Mouse (Mus musculus): ENCODE data around the gene Smtn.

Gene Smtn

GRCm38 (mm10) chr11:3547047-3547446 lies 6.6 kb upstream of the Smtn start:
- no peak for DNase-seq

- no peak for DNase-seq
Observed at GRCm38 (mm10) chr11:3546242-3546562, 5.8 kb upstream of the Smtn start.

DNA sequence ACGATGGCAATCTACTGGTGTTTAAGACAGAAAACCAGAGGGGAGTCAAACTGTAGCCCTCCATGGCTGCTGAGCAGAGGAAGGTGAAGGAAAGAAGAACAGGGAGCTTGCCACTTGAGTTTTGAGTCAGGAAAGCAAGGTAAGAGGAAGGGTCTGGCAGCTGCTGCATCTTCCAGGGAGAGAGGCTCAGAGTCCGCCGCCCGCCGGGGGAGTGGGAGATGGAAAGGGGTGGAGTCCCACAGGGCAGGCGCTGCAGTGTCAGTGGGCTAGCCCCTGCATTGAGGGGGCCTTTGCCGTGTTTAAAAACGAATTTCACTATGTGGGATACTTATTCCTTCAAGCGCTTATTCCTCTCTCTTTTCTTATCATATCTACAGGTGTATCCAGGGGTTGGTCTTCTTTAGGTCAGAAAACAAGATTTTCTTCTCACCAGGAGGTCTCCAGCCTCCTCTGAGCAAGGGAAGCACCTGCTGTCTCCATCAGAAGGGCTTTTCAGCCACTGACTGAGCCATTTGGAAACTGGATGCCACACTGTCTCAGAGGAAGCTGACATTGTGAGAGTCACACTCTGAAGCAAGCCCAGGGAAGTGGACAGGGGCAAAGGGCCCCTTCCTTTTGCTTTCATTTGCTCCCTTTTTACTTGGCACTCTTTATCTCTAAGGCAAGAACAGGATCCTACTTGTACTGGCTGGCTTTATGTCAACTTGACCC lies 5.3 kb upstream of the Smtn start:
- DNase-seq = no peak

GRCm38 (mm10) chr11:3544409-3544808 lies 4.0 kb upstream of the Smtn start:
- no peak for DNase-seq

DNA sequence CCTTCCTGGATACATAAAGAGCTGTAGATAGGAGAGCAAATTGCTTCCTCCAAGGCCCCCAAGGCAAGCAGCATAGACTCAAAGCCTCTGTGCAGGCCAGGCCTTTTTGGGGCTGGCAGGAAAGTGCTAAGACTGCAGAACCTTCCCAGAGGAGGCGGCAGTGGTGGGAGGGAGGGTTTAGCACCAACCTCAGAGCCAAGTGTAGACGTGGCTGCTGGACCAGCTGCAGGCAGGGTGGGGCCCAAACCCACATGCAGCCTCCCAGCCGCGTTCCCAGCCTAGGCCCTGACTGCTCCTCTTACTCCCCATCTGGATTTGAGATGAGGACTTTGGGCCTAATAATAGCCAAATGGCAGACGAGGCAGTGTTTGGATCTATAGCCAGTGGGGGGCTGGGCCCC lies 2.6 kb upstream of the Smtn start:
- DNase-seq = peak; percentile 8

GRCm38 (mm10) chr11:3541932-3542331 lies 1.5 kb upstream of the Smtn start:
- peak; percentile 24 for DNase-seq

DNA sequence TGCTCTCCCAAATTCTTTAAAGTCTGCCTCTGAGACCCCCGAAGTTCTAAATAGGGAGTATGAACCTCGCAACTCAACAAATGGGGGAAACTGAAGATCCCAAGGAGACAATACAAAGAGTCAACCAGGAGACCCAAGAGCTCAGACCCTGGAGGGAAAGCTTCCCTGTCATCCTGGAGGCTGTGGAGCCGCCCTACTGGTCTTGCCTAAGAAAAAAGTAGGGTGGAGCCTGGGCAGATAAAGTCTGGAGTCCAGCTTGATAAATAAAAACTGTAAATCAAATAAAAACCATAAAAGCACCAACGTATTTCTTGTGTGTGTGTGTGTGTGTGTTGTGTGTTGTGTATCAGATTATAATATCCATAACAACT lies 601 bp downstream of the Smtn start:
- no peak for DNase-seq

DNA sequence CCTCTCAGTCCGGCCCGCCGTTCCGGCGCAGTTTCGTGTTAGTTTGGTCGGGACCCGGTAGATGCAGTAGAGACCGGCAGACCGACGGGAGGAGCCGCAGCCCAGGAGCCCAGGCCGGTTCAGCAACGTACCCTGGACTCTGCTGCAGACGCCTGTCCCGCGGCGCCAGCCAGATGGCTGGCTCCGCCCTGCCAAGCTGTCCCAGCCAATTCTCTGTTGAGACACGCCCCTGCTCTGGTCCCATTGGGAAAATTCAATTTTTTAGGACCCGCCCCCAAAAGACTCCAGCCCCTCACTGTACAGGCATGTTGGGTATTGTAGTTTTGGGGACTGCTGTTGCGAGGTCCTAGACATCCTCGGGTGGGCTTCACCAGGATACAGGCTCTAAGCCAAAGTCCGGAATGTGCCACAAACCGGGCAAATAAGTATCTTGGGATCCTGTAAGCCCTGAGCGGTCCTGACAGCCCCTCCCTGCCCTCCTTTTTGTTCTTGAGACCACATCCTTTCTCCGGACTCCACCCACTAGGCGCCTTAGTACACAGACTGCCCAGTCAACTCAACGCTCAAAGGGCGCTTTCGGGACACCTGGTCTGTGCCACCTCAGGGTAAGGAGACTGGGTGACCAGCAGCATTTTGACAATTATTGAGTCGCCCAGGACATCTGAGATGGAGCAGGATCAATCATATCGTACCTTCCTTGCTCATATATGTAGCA lies 1.1 kb downstream of the Smtn start:
- DNase-seq = peak; percentile 98

GRCm38 (mm10) chr11:3538341-3538740 lies 2.1 kb downstream of the Smtn start:
- no peak for DNase-seq

GRCm38 (mm10) chr11:3537711-3538110 lies 2.7 kb downstream of the Smtn start:
- DNase-seq = no peak

DNA sequence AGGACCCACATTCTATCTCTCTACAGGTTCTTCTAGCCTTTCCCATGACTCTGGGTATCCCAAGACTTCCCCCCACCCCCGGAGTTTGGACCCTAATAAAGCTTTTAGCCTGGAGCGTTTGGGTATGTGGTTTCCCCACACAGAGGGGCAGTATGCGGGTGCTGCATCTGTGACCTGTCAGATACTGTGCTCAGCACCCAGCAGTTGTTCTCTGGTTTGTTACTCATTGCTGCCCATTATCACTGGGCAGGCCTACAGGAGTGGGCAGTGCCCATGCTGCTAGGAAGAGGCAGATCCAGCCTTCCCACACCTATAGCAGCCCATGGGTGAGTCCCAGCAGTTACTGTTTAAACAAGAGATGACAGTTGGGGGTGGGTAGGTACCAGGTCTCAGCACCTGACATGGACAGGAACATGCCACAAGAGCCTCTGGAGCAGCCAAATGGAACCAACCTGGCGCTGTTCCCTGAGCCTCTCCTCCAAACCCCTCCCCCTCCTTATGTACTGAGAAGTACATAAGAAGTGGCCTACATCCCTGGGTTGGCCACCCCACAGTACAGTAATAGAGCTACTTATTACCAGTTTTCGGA lies 3.6 kb downstream of the Smtn start:
- peak; percentile 98 for DNase-seq

DNA sequence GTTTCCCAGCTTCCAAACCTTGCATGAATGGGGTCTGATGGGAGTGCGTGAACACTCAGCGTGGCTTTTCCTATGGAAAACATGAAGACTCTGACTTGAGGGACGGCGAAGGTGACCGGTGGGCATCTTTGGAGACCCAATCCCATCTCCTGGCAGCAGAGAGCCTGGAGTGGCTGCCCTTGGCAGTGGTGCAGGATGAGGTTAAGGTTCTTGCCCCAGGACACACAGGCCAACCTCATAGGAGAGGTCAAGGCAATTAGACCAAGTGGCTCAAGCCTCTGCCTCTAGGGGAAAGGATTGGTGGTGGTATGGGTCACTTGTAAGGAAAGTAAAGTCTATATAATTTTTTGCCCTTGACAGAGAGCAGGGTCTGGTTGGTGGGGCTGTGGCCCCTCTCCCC lies 4.3 kb downstream of the Smtn start:
- peak; percentile 59 for DNase-seq

DNA sequence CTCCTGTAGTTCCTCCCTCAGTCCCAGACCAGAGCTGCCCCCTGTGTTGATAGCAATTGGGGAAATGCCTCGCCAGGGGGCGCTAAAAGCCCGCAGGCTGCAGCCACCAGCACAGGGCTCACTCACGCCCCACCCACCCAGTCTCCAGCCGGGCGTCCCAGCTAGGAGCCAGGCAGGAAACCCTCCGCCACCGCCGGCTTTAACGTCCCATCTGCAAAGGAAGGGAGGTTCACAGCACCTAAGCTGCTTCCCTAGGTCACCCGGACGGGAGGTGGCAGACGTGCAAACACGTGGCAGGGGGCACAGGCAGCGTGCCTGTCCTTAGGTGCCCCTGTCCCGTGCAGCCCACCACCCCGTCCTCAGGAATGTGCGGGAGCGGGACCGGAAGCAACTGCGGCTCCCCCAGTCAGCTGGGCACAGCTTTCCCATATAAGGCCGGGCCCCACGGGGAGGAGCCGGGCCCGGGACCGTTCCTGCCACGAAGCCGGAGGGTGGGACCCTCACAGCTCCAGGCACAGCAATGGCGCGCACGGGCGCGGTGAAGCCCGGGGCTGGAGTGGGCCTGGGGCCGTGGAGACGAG lies 4.9 kb downstream of the Smtn start:
- DNase-seq = peak; percentile 93

DNA sequence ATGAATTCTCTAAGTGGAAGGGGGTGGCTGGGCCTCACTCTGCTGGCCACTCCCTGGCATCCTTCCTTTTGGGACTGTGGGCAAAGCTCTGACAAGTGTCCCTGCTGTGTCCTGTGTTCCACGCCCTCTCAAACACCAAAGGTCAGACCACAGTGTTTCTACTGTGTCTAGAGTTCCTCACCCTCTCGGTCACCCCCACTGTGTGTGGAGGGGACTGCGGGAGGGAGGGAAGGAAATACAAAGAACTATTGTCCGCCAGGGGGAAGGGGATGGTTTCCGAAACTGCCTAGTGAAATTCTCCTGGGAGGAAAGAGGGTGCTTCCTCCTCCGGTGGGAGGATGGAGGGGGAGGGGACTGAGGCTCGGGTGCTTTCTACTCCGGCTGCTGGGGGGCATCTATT lies 5.5 kb downstream of the Smtn start:
- no peak for DNase-seq

DNA sequence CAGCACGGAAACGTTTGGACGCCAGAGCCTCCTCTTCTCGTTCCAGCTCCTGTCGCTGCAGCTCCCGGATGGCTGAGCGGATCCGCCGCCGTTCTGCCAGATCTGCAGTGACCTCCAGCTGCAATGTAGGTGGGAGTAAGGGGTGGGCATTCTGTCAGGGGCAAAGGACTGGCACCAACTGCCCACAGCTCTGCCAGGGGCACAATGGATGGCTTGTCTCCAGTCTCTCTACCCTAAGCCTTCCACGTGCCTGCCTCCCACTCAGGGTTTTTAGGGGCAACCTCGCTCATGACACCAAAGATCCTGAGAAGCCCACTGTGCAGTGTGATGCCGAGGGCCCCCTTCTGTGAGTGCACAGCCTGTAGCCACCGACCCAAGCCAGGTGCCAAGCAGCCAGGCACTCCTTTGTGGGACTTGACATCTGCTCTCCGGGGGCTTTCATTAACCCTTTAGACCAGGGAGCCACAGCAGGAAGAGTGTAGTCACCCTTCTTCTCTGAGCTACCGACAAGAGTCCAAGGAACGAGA lies 6.9 kb downstream of the Smtn start:
- no peak for DNase-seq

GRCm38 (mm10) chr11:3532101-3532931 lies 8.1 kb downstream of the Smtn start:
- no peak for DNase-seq

DNA sequence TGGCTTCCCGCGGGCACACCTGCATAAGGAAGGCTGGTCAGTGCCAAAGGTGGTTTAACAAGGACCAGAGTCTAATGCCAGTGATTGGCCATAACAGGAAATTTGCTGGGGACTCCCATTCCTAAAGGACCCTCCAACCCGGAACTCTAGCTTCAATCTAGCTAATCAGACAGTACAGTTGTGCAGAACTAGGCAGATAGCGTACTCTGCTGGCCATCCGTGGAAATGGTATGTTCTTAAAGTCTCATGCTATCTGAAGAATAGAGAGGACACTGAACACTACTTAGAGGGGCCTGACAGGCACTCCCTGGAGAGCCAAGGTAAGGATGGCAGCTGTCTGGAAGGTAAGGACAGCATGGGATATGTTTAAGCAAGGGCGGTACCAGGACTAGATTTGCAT lies 8.8 kb downstream of the Smtn start:
- no peak for DNase-seq

DNA sequence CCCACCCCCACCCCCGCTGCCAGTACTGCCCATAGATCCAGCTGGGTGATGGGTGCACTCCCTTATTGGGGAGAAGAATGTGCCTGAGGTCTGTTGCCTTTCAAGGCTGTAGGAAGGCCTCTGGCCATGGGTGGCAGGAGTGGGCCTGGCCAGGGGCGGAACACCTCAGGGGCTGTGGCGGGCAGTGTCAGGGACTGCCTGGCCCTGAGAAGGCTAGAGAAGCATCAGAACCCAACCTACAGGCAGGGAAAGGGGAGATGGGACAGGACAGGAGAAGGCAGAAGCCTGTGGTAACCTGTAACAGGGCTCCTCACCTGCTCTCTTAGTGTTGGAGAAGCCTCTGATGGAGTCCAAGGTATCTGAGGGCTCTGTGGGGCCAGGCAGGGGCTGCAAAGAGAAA lies 9.7 kb downstream of the Smtn start:
- no peak for DNase-seq

DNA sequence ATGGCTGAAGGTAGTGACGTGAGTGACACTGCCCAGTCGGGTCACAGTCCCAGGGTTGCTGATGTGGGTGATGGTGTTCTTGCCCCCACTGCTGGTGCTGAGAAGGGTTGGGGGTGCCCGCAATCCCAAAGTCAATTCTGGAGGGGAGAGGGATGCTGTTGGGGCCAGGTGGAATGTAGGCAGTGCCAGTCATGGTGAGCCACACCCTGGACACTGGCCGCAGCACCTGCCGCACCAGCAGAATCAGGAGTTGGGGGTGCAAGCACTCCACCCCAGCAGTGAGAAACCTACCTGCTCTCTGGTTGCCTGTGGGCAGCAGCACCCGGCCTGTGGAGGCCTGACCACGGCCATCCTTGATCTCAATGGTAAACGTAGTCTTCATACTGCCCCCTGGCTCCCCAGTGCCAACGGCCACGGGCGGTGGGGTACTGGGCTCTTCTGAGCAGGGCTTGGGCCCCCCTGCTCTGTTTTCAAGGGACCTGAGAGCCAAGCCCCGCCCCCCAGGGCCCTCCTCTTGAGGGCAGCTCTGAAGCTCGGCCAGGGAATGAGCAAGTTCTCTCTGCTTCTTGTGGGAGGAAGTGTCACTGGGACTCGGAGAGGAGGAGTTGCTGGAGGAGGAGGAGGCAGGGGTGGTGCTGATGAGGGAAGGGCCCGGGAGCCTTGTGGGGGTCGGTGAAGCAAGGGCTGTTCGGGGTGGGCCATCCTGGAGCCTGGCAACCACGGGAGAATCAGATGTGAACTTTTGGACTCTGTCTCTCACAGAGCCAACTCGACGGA lies 10.7 kb downstream of the Smtn start:
- peak; percentile 54 for DNase-seq

DNA sequence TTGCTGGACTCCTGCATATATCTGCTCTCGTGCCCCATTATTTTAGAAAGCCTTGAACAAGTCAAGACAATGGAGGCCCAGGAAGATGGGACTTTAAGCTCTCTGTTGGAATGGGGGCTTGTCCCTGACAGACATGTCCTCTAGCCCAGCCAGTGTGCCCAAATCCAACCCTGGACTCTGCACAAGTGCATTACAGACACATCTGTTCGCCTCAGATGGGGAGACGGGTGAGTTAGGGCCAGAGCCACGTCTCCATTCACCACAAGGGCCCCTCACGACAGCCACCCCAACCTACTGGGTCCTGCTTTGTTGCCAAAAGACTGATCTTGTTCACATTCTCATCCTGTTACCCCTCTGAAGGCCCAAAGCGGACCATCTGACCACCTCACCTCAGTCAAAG lies 12.2 kb downstream of the Smtn start:
- no peak for DNase-seq

DNA sequence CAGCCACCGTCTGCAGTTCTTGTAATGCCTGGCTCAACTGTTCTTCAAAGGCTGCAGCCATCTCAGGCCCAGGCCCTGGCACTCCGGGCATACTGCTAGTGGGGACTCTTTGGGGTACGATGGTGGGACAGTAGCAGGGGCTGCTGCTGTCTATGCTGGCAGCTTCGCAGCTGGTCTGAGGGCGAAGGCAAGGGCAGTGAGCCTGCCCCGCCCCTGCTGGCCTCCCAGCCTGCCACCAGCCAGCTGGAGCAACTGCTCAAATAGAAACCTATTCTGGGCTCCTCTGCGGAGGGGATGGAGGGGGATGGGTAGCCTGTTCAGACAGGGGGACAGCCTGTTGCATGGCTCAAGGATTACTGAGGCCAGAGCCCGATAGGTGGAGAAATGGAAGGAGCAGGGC lies 12.6 kb downstream of the Smtn start:
- no peak for DNase-seq

All from kidney, adult 11 months (tissue).